Mouse (Mus musculus) MEL (cell line): ENCODE results near the gene Fam192a. TPM values are rescaled to one million over a fixed set of nuclear protein-coding genes. Genes with fewer than 3 reads are reported as not detected.

ENCODE experiments used
- DNase-seq: peaks from one replicate; pipeline ENCODE4 v3.0.0; 2011; ENCODE audit warnings: low read depth, low spot score
- H3K27ac ChIP-seq: 2 replicates; pipeline ENCODE4 v1.5.1; 2012; ENCODE audit warnings: low read depth, mild to moderate bottlenecking, control low read depth, low read length, moderate library complexity; ENCODE audit not compliant: control insufficient read depth
- H3K27me3 ChIP-seq, 2 experiments: fragments of 150-350 bp in 1 of 2; sonication (generic) in 1 of 2; 2 replicates each; pipeline ENCODE4 v1.6.1; 2012; ENCODE audit warnings: low read length in 2 of 2, mild to moderate bottlenecking in 2 of 2, improper control_type of control experiment in 1 of 2, moderate library complexity in 1 of 2; ENCODE audit not compliant: insufficient read depth in 2 of 2, control insufficient read depth in 1 of 2
- H3K36me3 ChIP-seq, 2 experiments: 2 replicates each; pipeline ENCODE4 v1.6.1; 2012 to 2014; ENCODE audit warnings: low read length in 2 of 2, improper control_type of control experiment in 1 of 2, inconsistent platforms in 1 of 2, mild to moderate bottlenecking in 1 of 2; ENCODE audit not compliant: insufficient read depth in 2 of 2, control insufficient read depth in 1 of 2
- H3K4me1 ChIP-seq, 2 experiments: fragments of 150-350 bp in 1 of 2; sonication (generic) in 1 of 2; 2 replicates each; pipeline ENCODE4 v1.6.1; 2012; ENCODE audit warnings: low read length in 2 of 2, improper control_type of control experiment in 1 of 2, mild to moderate bottlenecking in 1 of 2; ENCODE audit not compliant: insufficient read depth in 2 of 2, control insufficient read depth in 1 of 2
- H3K4me3 ChIP-seq, 2 experiments: fragments of 150-350 bp in 1 of 2; sonication (generic) in 1 of 2; 2 replicates each; pipeline ENCODE4 v1.5.1; 2012; ENCODE audit warnings: low read depth in 2 of 2, low read length in 2 of 2, mild to moderate bottlenecking in 2 of 2, moderate library complexity in 2 of 2, control low read depth in 1 of 2, improper control_type of control experiment in 1 of 2; ENCODE audit not compliant: control insufficient read depth in 1 of 2, insufficient read depth in 1 of 2
- H3K79me2 ChIP-seq: 2 replicates; pipeline ENCODE4 v1.6.1; 2012; ENCODE audit warnings: mild to moderate bottlenecking, low read length, moderate library complexity; ENCODE audit not compliant: control insufficient read depth, poor library complexity, insufficient read depth
- H3K9ac ChIP-seq: 2 replicates; pipeline ENCODE4 v1.6.1; 2012; ENCODE audit warnings: low read depth, mild to moderate bottlenecking, control low read depth, low read length, moderate library complexity; ENCODE audit not compliant: control insufficient read depth, poor library complexity, severe bottlenecking
- H3K9me3 ChIP-seq: fragments of 150-350 bp; sonication (generic); replicated peaks from 2 replicates; pipeline ENCODE4 v1.6.1; 2012; ENCODE audit warnings: mild to moderate bottlenecking, low read length, improper control_type of control experiment, moderate library complexity; ENCODE audit not compliant: insufficient read depth
- BHLHE40 ChIP-seq: IDR thresholded peaks from 2 replicates; pipeline ENCODE4 v1.6.1; 2012; ENCODE audit warnings: low read depth, mild to moderate bottlenecking, inconsistent platforms, low read length, improper control_type of control experiment, borderline replicate concordance
- CHD1 ChIP-seq: IDR thresholded peaks from 2 replicates; pipeline ENCODE4 v1.6.1; 2012; ENCODE audit warnings: low read depth, mild to moderate bottlenecking, inconsistent platforms, low read length, improper control_type of control experiment
- CHD2 ChIP-seq: IDR thresholded peaks from 2 replicates; pipeline ENCODE4 v1.6.1; 2011; ENCODE audit warnings: low read length, improper control_type of control experiment
- E2F4 ChIP-seq: IDR thresholded peaks from 2 replicates; pipeline ENCODE4 v1.6.1; 2011; ENCODE audit warnings: low read depth, low read length, improper control_type of control experiment, borderline replicate concordance
- ELF1 ChIP-seq: IDR thresholded peaks from 2 replicates; pipeline ENCODE4 v1.6.1; 2014; ENCODE audit warnings: low read depth, mild to moderate bottlenecking, inconsistent platforms, low read length, improper control_type of control experiment, moderate library complexity
- ETS1 ChIP-seq: IDR thresholded peaks from 2 replicates; pipeline ENCODE4 v1.6.1; 2012; ENCODE audit warnings: low read depth, mild to moderate bottlenecking, inconsistent platforms, low read length, improper control_type of control experiment, moderate library complexity
- KAT2A ChIP-seq: conservative IDR thresholded peaks from 2 replicates; pipeline ENCODE4 v1.6.1; 2012; ENCODE audit warnings: low read depth, low read length, improper control_type of control experiment, inconsistent platforms
- MAX ChIP-seq: IDR thresholded peaks from 2 replicates; pipeline ENCODE4 v1.6.1; 2011; ENCODE audit warnings: low read length, improper control_type of control experiment
- MEF2A ChIP-seq: IDR thresholded peaks from 2 replicates; pipeline ENCODE4 v1.6.1; 2014; ENCODE audit warnings: low read depth, mild to moderate bottlenecking, inconsistent platforms, low read length, improper control_type of control experiment; ENCODE audit not compliant: poor library complexity, insufficient replicate concordance, severe bottlenecking; ENCODE audit errors: extremely low read depth
- MXI1 ChIP-seq: IDR thresholded peaks from 2 replicates; pipeline ENCODE4 v1.6.1; 2011; ENCODE audit warnings: mild to moderate bottlenecking, low read depth, low read length, improper control_type of control experiment
- MYB ChIP-seq: IDR thresholded peaks from 2 replicates; pipeline ENCODE4 v1.6.1; 2011; ENCODE audit warnings: mild to moderate bottlenecking, low read depth, low read length, improper control_type of control experiment
- MYC ChIP-seq: IDR thresholded peaks from 2 replicates; pipeline ENCODE4 v1.6.1; 2011; ENCODE audit warnings: low read depth, mild to moderate bottlenecking, low read length, improper control_type of control experiment, moderate library complexity
- POLR2A ChIP-seq, 2 experiments: IDR thresholded peaks; 2 replicates each; pipeline ENCODE4 v1.6.1; 2011 to 2012; ENCODE audit warnings: low read length in 2 of 2, mild to moderate bottlenecking in 2 of 2, control low read depth in 1 of 2, improper control_type of control experiment in 1 of 2, low read depth in 1 of 2, moderate library complexity in 1 of 2; ENCODE audit not compliant: control insufficient read depth in 1 of 2, insufficient read depth in 1 of 2, poor library complexity in 1 of 2
- POLR2AphosphoS2 ChIP-seq: IDR thresholded peaks from 2 replicates; pipeline ENCODE4 v1.6.1; 2011; ENCODE audit warnings: low read length, improper control_type of control experiment
- RAD21 ChIP-seq: IDR thresholded peaks from 2 replicates; pipeline ENCODE4 v1.6.1; 2011; ENCODE audit warnings: mild to moderate bottlenecking, low read depth, low read length, improper control_type of control experiment
- RCOR1 ChIP-seq: IDR thresholded peaks from 2 replicates; pipeline ENCODE4 v1.6.1; 2012; ENCODE audit warnings: low read depth, mild to moderate bottlenecking, inconsistent platforms, low read length, improper control_type of control experiment
- SIN3A ChIP-seq: IDR thresholded peaks from 2 replicates; pipeline ENCODE4 v1.6.1; 2012; ENCODE audit warnings: low read length, improper control_type of control experiment, inconsistent platforms
- TCF12 ChIP-seq: IDR thresholded peaks from 2 replicates; pipeline ENCODE4 v1.6.1; 2014; ENCODE audit warnings: low read depth, mild to moderate bottlenecking, inconsistent platforms, low read length, improper control_type of control experiment, moderate library complexity
- USF1 ChIP-seq: IDR thresholded peaks from 2 replicates; pipeline ENCODE4 v1.6.1; 2014; ENCODE audit warnings: low read depth, mild to moderate bottlenecking, inconsistent platforms, low read length, improper control_type of control experiment, moderate library complexity
- USF2 ChIP-seq, 2 experiments: IDR thresholded peaks; 2 replicates each; pipeline ENCODE4 v1.6.1; 2011 to 2012; ENCODE audit warnings: improper control_type of control experiment in 2 of 2, low read length in 2 of 2, borderline replicate concordance in 1 of 2, inconsistent platforms in 1 of 2, low read depth in 1 of 2, mild to moderate bottlenecking in 1 of 2; ENCODE audit not compliant: insufficient read depth in 1 of 2
- ZMIZ1 ChIP-seq: IDR thresholded peaks from 2 replicates; pipeline ENCODE4 v1.6.1; 2012; ENCODE audit warnings: low read depth, mild to moderate bottlenecking, inconsistent platforms, low read length, improper control_type of control experiment, moderate library complexity
- ZNF384 ChIP-seq: IDR thresholded peaks from 2 replicates; pipeline ENCODE4 v1.6.1; 2012; ENCODE audit warnings: low read depth, mild to moderate bottlenecking, inconsistent platforms, low read length, improper control_type of control experiment
- polyA plus RNA-seq, 2 experiments: library from polyadenylated mRNA; stranded (reverse) in 1 of 2; unstranded in 1 of 2; fragments of >175 nt in 1 of 2; fragments of >200 nt in 1 of 2; gene quantifications; 2 replicates each; pipeline versions ENCODE4 v1.2.1 to v1.2.4; 2012; ENCODE audit warnings: low replicate concordance in 2 of 2, low read depth in 1 of 2; ENCODE audit not compliant: insufficient read length in 2 of 2, insufficient read depth in 1 of 2, missing spikeins in 1 of 2
- total RNA-seq: library from RNA; depleted of rRNA; stranded (reverse); fragments of 300-350 nt; gene quantifications from 2 replicates; pipeline ENCODE4 v1.2.3, GENCODE M21; 2012

Gene Fam192a
- total and polyA plus RNA-seq, 3 experiments = 46.3 to 88.1 TPM; not detected in 1

GRCm38 (mm10) chr8:94540025-94540424 lies 61.8 kb downstream of the Fam192a start:
- TF ChIP-seq MAX (0 out of 2 replicates have a peak, but pooled peaks have one; percentile 53), USF1 (peak; percentile 90), MYC (no peak), USF2 (IDR thresholded peaks at IDR 0.05; ENCODE audit: borderline replicate concordance in 1 of 2, insufficient read depth in 1 of 2, low read depth in 1 of 2, low read length in 2 of 2) (peak in 1 of 2 experiments; percentile 44; a peak in 1 of 4 replicates), SIN3A (0 out of 2 replicates have a peak, but pooled peaks have one; percentile 18), ETS1 (peak; percentile 35; the same call in 1 of the 2 replicates), ZNF384 (no peak), KAT2A (no peak), MYB (no peak), MXI1 (no peak)
- no peaks in the 10 kb centered on the region for H3K9me3 ChIP-seq
- no peak overlapping the region for H3K9ac ChIP-seq
- H3K27ac ChIP-seq = no peak overlapping the region
- H3K27me3 ChIP-seq = no peaks in the 10 kb centered on the region
- no peaks in the 10 kb centered on the region for H3K79me2 ChIP-seq
- peaks cover 0 to 21% of the 10 kb centered on the region in 2 experiments; a peak in 2 of 4 replicates for H3K36me3 ChIP-seq
- H3K4me1 ChIP-seq = peaks cover 16 to 22% of the 10 kb centered on the region in 2 experiments
- H3K4me3 ChIP-seq = no peak overlapping the region
- DNase-seq = peak; percentile 69

GRCm38 (mm10) chr8:94537456-94537855 lies 64.3 kb downstream of the Fam192a start:
- Histone ChIP-seq H3K4me1 (peaks cover 16 to 26% of the 10 kb centered on the region in 2 experiments), H3K27me3 (no peaks in the 10 kb centered on the region), H3K9ac (no peak overlapping the region), H3K4me3 (no peak overlapping the region), H3K36me3 (peaks cover 0 to 21% of the 10 kb centered on the region in 2 experiments; a peak in 2 of 4 replicates), H3K9me3 (no peaks in the 10 kb centered on the region), H3K27ac (no peak overlapping the region), H3K79me2 (no peaks in the 10 kb centered on the region; the same call in 1 of the 2 replicates)
- DNase-seq = no peak
- TF ChIP-seq BHLHE40 (no peak), ETS1 (no peak), TCF12 (no peak), RAD21 (no peak), MAX (no peak), RCOR1 (no peak), E2F4 (no peak), ELF1 (no peak), ZMIZ1 (no peak), CHD1 (no peak), USF1 (no peak), POLR2AphosphoS2 (no peak), CHD2 (no peak), MEF2A (no peak), POLR2A (IDR thresholded peaks at IDR 0.05; ENCODE audit: control insufficient read depth in 1 of 2, insufficient read depth in 1 of 2, low read depth in 1 of 2, low read length in 2 of 2, poor library complexity in 1 of 2) (no peak)
